Mouse (Mus musculus): Measurements from ENCODE around the gene 4921524J17Rik.
A peak's percentile ranks its signal among the peaks of the same experiment; 100 is the strongest.

The 4921524J17Rik gene

DNA sequence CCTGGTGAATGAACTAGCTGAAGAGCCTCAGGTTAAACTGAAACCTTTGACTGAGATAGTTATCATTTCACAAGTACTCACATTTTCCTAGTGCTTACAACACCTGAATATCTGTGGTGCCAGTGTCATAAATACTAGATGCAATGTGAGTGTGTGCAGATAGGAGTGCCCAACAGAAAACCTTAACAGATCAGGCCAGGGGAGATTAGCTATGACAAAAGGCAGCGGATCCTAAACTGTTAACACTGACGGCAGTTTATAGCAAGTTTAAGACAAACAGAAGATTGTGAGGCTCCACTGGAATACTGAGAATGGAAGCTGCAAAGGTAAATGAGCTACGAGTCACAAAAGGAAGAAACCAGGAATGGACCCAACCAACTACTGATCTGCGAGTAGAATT is 5.6 kb downstream of the 4921524J17Rik start:
- no peak for DNase-seq (ENCODE audit: low read depth, low spot score)
- H3K27me3 ChIP-seq (ENCODE audit: control insufficient read depth, insufficient read depth, low read length, poor library complexity, severe bottlenecking): no peaks in the 10 kb centered on the region
- H3K36me3 ChIP-seq (ENCODE audit: control insufficient read depth, insufficient read depth, low read length, poor library complexity, severe bottlenecking): no peaks in the 10 kb centered on the region

DNA sequence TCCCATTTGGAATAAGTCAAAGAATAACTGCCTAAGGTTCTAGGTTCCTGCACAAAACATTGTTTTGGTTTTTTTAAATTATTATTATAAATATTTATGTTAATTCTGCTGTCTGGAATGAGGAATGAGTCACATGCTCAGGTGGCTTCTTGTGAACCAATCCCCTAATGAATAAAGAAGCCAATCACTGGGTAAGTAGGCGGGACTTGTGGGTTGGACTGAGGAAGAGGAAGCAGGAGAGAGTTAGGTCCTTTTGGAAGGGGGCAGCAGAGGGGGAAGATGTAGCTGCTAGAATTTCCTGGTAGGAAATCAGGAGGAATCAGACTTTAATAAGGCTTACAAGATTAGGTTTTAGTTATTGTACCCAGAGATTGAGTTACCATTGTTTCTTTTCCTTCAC is 11.3 kb downstream of the 4921524J17Rik start:
- DNase-seq (ENCODE audit: low read depth, low spot score): no peak
- Histone ChIP-seq H3K27me3 (ENCODE audit: control insufficient read depth, insufficient read depth, low read length, poor library complexity, severe bottlenecking) (no peaks in the 10 kb centered on the region), H3K36me3 (ENCODE audit: control insufficient read depth, insufficient read depth, low read length, poor library complexity, severe bottlenecking) (no peaks in the 10 kb centered on the region)

GRCm38 (mm10) chr8:85408526-85408925 is 24.1 kb downstream of the 4921524J17Rik start:
- no peak for DNase-seq (ENCODE audit: low read depth, low spot score)
- Histone ChIP-seq H3K36me3 (ENCODE audit: control insufficient read depth, insufficient read depth, low read length, poor library complexity, severe bottlenecking) (peaks cover 6% of the 10 kb centered on the region), H3K27me3 (ENCODE audit: control insufficient read depth, insufficient read depth, low read length, poor library complexity, severe bottlenecking) (no peaks in the 10 kb centered on the region)

- peak; percentile 79 for DNase-seq (ENCODE audit: low read depth, low spot score)
- H3K27me3 ChIP-seq (ENCODE audit: control insufficient read depth, insufficient read depth, low read length, poor library complexity, severe bottlenecking): no peaks in the 10 kb centered on the region
Observed at GRCm38 (mm10) chr8:85408053-85408505, 24.6 kb downstream of the 4921524J17Rik start.

DNA sequence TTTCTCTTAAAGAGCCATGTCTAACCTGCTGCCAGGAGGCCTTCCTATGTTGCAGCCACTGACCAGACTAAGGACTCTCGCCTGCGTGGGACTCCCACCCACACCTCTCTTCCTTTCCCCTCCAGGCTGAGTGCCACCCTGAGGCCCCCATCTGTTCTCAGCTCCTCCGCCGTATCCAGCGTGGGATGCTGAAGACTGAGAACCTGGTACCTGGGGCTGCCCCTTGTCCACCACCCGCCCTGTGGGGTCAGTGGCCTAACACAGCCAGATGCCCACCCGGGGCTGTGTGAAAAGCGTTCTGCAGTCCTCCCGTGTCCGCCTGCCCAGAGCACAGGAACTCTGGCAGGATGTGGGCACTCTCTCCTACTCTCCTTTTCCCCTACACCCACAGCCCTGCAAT is 26.7 kb downstream of the 4921524J17Rik start:
- Histone ChIP-seq H3K27me3 (ENCODE audit: control insufficient read depth, insufficient read depth, low read length, poor library complexity, severe bottlenecking) (no peaks in the 10 kb centered on the region), H3K36me3 (ENCODE audit: control insufficient read depth, insufficient read depth, low read length, poor library complexity, severe bottlenecking) (no peaks in the 10 kb centered on the region)
- no peak for DNase-seq (ENCODE audit: low read depth, low spot score)

More at GRCm38 (mm10) chr8:85408053-85408505, 24.6 kb downstream of the 4921524J17Rik start:
- H3K36me3 ChIP-seq (ENCODE audit: control insufficient read depth, insufficient read depth, low read length, poor library complexity, severe bottlenecking): peaks cover 6% of the 10 kb centered on the region

DNA sequence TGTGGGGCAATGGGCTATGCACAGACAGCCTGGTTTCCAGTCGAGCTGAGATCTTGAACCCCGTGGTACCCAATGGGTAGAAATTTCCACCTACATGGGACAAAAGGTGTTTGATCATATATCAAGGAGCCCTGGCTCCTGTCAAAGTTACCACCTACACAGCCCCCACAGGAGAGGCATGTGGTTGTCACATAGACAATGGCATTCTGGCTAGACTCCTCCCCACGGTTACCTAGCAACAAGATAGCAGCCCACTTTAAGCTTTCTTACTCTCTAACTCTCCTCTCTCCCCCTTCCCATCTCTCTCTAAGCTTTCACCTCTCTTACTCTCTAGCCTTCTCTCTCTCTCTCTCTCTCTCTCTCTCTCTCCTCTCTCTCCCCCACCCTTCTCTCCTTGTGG is 27.2 kb downstream of the 4921524J17Rik start:
- no peak for DNase-seq (ENCODE audit: low read depth, low spot score)
- H3K27me3 ChIP-seq (ENCODE audit: control insufficient read depth, insufficient read depth, low read length, poor library complexity, severe bottlenecking): no peaks in the 10 kb centered on the region
- no peaks in the 10 kb centered on the region for H3K36me3 ChIP-seq (ENCODE audit: control insufficient read depth, insufficient read depth, low read length, poor library complexity, severe bottlenecking)

GRCm38 (mm10) chr8:85398548-85398947 is 34.1 kb downstream of the 4921524J17Rik start:
- DNase-seq (ENCODE audit: low read depth, low spot score): no peak
- Histone ChIP-seq H3K36me3 (ENCODE audit: control insufficient read depth, insufficient read depth, low read length, poor library complexity, severe bottlenecking) (no peaks in the 10 kb centered on the region), H3K27me3 (ENCODE audit: control insufficient read depth, insufficient read depth, low read length, poor library complexity, severe bottlenecking) (no peaks in the 10 kb centered on the region)

GRCm38 (mm10) chr8:85397508-85397907 is 35.1 kb downstream of the 4921524J17Rik start:
- H3K36me3 ChIP-seq (ENCODE audit: control insufficient read depth, insufficient read depth, low read length, poor library complexity, severe bottlenecking): no peaks in the 10 kb centered on the region
- H3K27me3 ChIP-seq (ENCODE audit: control insufficient read depth, insufficient read depth, low read length, poor library complexity, severe bottlenecking): no peaks in the 10 kb centered on the region
- peak; percentile 62 for DNase-seq (ENCODE audit: low read depth, low spot score)

- H3K36me3 ChIP-seq (ENCODE audit: control insufficient read depth, insufficient read depth, low read length, poor library complexity, severe bottlenecking): no peaks in the 10 kb centered on the region
- no peak for DNase-seq (ENCODE audit: low read depth, low spot score)
- no peaks in the 10 kb centered on the region for H3K27me3 ChIP-seq (ENCODE audit: control insufficient read depth, insufficient read depth, low read length, poor library complexity, severe bottlenecking)
Observed at GRCm38 (mm10) chr8:85396432-85397079, 36.1 kb downstream of the 4921524J17Rik start.

DNA sequence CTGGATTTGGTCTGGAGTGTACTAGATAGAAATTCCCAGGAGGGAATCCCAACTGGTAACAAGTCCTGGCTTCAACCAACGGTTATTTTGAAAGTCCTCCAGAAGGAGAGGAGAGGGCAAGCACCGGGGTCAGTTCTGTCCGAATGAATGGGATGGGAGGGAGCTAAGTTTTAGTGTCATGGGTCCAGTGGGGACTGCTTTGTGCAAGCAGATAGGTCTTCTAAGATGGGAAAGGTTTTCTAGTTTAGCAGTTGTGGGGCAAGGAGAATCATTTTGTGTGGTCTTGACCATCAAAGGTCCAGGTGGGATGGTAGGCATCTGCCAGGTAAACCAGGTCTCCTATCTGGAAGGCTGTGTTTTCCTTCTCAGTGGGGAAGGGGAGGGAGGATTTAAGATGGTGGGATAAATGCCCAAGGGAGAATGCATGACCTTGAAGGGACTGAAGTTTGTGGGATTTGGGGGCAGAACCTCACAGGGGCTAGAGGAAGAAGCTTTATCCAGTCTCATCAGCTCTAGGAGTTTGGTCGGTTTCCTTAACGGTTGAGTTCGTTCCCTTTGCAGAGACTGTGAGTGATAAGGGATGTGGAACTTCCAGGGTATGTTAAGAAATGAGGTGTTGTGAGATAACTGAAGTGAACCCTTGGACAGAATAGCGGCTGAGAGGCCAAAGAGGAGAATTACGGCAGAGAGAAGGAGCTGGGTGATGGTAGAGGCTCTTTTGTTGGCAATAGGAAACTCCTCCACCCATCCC is 36.8 kb downstream of the 4921524J17Rik start:
- Histone ChIP-seq H3K27me3 (ENCODE audit: control insufficient read depth, insufficient read depth, low read length, poor library complexity, severe bottlenecking) (no peaks in the 10 kb centered on the region), H3K36me3 (ENCODE audit: control insufficient read depth, insufficient read depth, low read length, poor library complexity, severe bottlenecking) (no peaks in the 10 kb centered on the region)
- DNase-seq (ENCODE audit: low read depth, low spot score): no peak

DNA sequence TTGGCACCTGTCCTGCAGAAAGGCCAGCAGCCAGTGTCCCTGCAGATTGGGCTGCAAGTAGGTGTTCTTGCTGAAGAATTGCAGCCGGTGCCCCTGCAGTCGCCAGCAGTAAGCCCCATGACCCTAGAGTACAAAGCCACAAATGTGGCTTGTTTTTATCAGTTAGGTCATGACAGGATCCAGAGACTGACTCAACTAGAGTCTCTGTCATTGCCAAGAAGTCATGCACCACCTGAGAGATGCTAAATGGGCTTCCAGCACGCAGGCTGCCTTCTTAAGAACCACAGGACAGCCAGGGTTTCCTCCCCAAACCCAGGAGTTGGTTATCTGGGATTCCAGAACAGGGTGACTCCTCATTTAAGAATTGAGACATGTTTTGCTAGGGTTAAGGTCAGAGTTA is 37.6 kb downstream of the 4921524J17Rik start:
- H3K36me3 ChIP-seq (ENCODE audit: control insufficient read depth, insufficient read depth, low read length, poor library complexity, severe bottlenecking): no peaks in the 10 kb centered on the region
- DNase-seq (ENCODE audit: low read depth, low spot score): no peak
- H3K27me3 ChIP-seq (ENCODE audit: control insufficient read depth, insufficient read depth, low read length, poor library complexity, severe bottlenecking): no peaks in the 10 kb centered on the region

GRCm38 (mm10) chr8:85393199-85393598 is 39.4 kb downstream of the 4921524J17Rik start:
- no peaks in the 10 kb centered on the region for H3K27me3 ChIP-seq (ENCODE audit: control insufficient read depth, insufficient read depth, low read length, poor library complexity, severe bottlenecking)
- no peak for DNase-seq (ENCODE audit: low read depth, low spot score)
- no peaks in the 10 kb centered on the region for H3K36me3 ChIP-seq (ENCODE audit: control insufficient read depth, insufficient read depth, low read length, poor library complexity, severe bottlenecking)

DNA sequence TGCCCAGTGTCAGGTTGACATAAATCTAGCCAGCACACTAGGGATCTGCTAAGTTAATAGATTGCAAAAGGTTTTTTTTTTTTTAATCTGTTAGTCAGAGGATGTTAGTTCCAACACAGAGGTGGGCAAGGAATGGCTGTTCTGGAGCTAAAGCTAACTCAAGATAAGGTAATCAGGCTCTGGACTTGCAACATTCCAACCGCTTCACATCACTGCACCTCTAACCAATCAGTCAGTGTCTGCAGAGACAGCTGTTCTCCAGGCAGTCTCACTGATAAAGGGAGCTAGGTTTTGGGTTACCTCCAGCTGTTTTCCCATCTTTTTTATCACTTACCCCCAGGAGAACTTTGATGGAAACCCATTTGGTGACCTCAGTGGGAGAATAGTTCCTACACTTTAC is 41.2 kb downstream of the 4921524J17Rik start:
- no peak for DNase-seq (ENCODE audit: low read depth, low spot score)
- Histone ChIP-seq H3K27me3 (ENCODE audit: control insufficient read depth, insufficient read depth, low read length, poor library complexity, severe bottlenecking) (no peaks in the 10 kb centered on the region), H3K36me3 (ENCODE audit: control insufficient read depth, insufficient read depth, low read length, poor library complexity, severe bottlenecking) (no peaks in the 10 kb centered on the region)

- no peaks in the 10 kb centered on the region; the same call in 1 of the 2 replicates for H3K27me3 ChIP-seq (ENCODE audit: control insufficient read depth, insufficient read depth, low read length, poor library complexity, severe bottlenecking)
- no peaks in the 10 kb centered on the region for H3K36me3 ChIP-seq (ENCODE audit: control insufficient read depth, insufficient read depth, low read length, poor library complexity, severe bottlenecking)
- no peak for DNase-seq (ENCODE audit: low read depth, low spot score)
Observed at GRCm38 (mm10) chr8:85386205-85386604, 46.4 kb downstream of the 4921524J17Rik start, which contains the start of gene Mylk3. Mylk3 (minus strand) TSS chr8:85386345.

- Histone ChIP-seq H3K36me3 (ENCODE audit: control insufficient read depth, insufficient read depth, low read length, poor library complexity, severe bottlenecking) (no peaks in the 10 kb centered on the region), H3K27me3 (ENCODE audit: control insufficient read depth, insufficient read depth, low read length, poor library complexity, severe bottlenecking) (no peaks in the 10 kb centered on the region; the same call in 1 of the 2 replicates)
- DNase-seq (ENCODE audit: low read depth, low spot score): no peak
Observed at GRCm38 (mm10) chr8:85381926-85382325, 50.7 kb downstream of the 4921524J17Rik start.
